Mouse (Mus musculus) cerebellum, adult 11 months (tissue): ENCODE results near the gene Adam29.

Source experiments
- DNase-seq: peaks from one replicate; pipeline ENCODE4 v3.0.0; 2022

Adam29 gene

GRCm38 (mm10) chr8:55906848-55907247 lies at the start of gene Adam29:
Gene Adam29 (minus strand): TSS chr8:55906948.
- no peak for DNase-seq

- DNase-seq, result no peak
Observed at GRCm38 (mm10) chr8:55940526-55940880, 33.8 kb upstream of the Adam29 start.

GRCm38 (mm10) chr8:55939870-55940525 lies 33.2 kb upstream of the Adam29 start, which contains the start of gene Glra3:
Gene Glra3 (plus strand): TSS chr8:55940460.
- no peak for DNase-seq
